Mouse (Mus musculus) heart, postnatal 4 days (tissue): ENCODE measurements around the gene Cdk20. TPM values are rescaled to one million over a fixed set of nuclear protein-coding genes. Genes with fewer than 3 reads are reported as not detected.

Source experiments
- total RNA-seq, 2 experiments: library from RNA; stranded (reverse); gene quantifications; 2 replicates each; pipeline ENCODE4 v1.2.3; 2021

Gene Cdk20
- total RNA-seq, 2 experiments from 2014 or later, result 2.3 to 2.5 TPM

Other genes with a start within 250 kb of the Cdk20 start
- 10 to 100 TPM; 10.8 to 11.4 TPM for gene Cdc14b, start 157.0 kb upstream of the Cdk20 start, total RNA-seq
- gene Aaed1, start 119.6 kb upstream of the Cdk20 start, total RNA-seq, result 10 to 100 TPM; 54.7 to 57.2 TPM
- 100 to 1,000 TPM; 206 to 217 TPM for gene Ctsl, start 61.4 kb upstream of the Cdk20 start, total RNA-seq
- gene Fam240b, start 65.5 kb downstream of the Cdk20 start, total RNA-seq, result not detected